Mouse (Mus musculus) liver, embryonic 11.5 days (tissue): ENCODE measurements around the gene Bad. TPM values are rescaled to one million over a fixed set of nuclear protein-coding genes. Genes with fewer than 3 reads are reported as not detected.
"Not testable (repeated sequence)": the region's sequence is repeated elsewhere in the genome, so short reads cannot be mapped to it uniquely, and the experiment has no call there.

Experiments used
- ATAC-seq: fragments of 200-750 bp; cut with Nextera tagmentation; replicated peaks from 2 replicates; pipeline ENCODE4 v1.8.0; 2017; ENCODE audit warnings: moderate number of reproducible peaks, mild to moderate bottlenecking, moderate TSS enrichment, moderate library complexity; ENCODE audit not compliant: low FRiP score
- DNase-seq: peaks from one replicate; pipeline ENCODE4 v3.0.0-alpha.2; 2017; ENCODE audit warnings: low spot score
- H3K27ac ChIP-seq: fragments of 300-500 bp; sonication (generic); 2 replicates; pipeline ENCODE4 v1.5.1; 2014; ENCODE audit warnings: mild to moderate bottlenecking, low read depth, low read length, control low read depth
- H3K27me3 ChIP-seq: fragments of 300-500 bp; sonication (generic); replicated peaks from 2 replicates; pipeline ENCODE4 v1.6.1; 2014; ENCODE audit warnings: low read length, mixed read lengths; ENCODE audit not compliant: control insufficient read depth, insufficient read depth
- H3K36me3 ChIP-seq: fragments of 300-500 bp; sonication (generic); 2 replicates; pipeline ENCODE4 v1.6.1; 2014; ENCODE audit warnings: mild to moderate bottlenecking, low read length, moderate library complexity, mixed read lengths; ENCODE audit not compliant: control insufficient read depth, insufficient read depth
- H3K4me1 ChIP-seq: fragments of 300-500 bp; sonication (generic); replicated peaks from 2 replicates; pipeline ENCODE4 v1.6.1; 2014; ENCODE audit warnings: low read length, mixed read lengths; ENCODE audit not compliant: control insufficient read depth, insufficient read depth
- H3K4me2 ChIP-seq: fragments of 300-500 bp; sonication (generic); 2 replicates; pipeline ENCODE4 v1.6.1; 2014; ENCODE audit warnings: mild to moderate bottlenecking, control low read depth, moderate library complexity
- H3K4me3 ChIP-seq: fragments of 300-500 bp; sonication (generic); 2 replicates; pipeline ENCODE4 v1.5.1; 2014; ENCODE audit warnings: low read depth, low read length, control low read depth
- H3K9ac ChIP-seq: fragments of 300-500 bp; sonication (generic); 2 replicates; pipeline ENCODE4 v1.6.1; 2014; ENCODE audit warnings: low read depth, low read length, control low read depth
- H3K9me3 ChIP-seq: fragments of 300-500 bp; sonication (generic); 2 replicates; pipeline ENCODE4 v1.6.1; 2016; ENCODE audit warnings: low read length, inconsistent platforms, mixed read lengths; ENCODE audit not compliant: control insufficient read depth
- WGBS: fragments of 180-500 bp; shearing (Covaris S2); extraction: QIAGEN DNeasy Blood & Tissue Kit; methylation state at CpG from one replicate; pipeline ENCODE4 v1.1.7; 2014; 5-methylcytosine and 5-hydroxymethylcytosine counted together
- polyA plus RNA-seq: library from polyadenylated mRNA; unstranded; fragments of >200 nt; fragmentation: Nextera tagmentation; extraction: Ambion mirVana; gene quantifications from 2 replicates; pipeline ENCODE4 v1.2.1, GENCODE M21; 2014

Bad gene
- polyA plus RNA-seq, 1 experiment from 2014 or later: 54.7 TPM

- Histone ChIP-seq H3K9me3 (no peaks in the 10 kb centered on the region), H3K27me3 (no peaks in the 10 kb centered on the region), H3K36me3 (peaks cover 8% of the 10 kb centered on the region; the same call in 1 of the 2 replicates), H3K27ac (peak overlapping the region; percentile 70; the same call in 1 of the 2 replicates), H3K4me3 (peak overlapping the region; percentile 83), H3K9ac (peak overlapping the region; percentile 86), H3K4me2 (peak overlapping the region; percentile 89), H3K4me1 (peaks cover 22% of the 10 kb centered on the region)
- no peak for ATAC-seq
- no peak for DNase-seq
- WGBS: 5% methylated on average over 8 of the region's 8 CpGs
Observed at GRCm38 (mm10) chr19:6987904-6988285, 46.2 kb downstream of the Bad start.

- WGBS: 83% methylated on average over 8 of the region's 8 CpGs
- H3K9ac ChIP-seq: no peak overlapping the region
Observed at GRCm38 (mm10) chr19:6989251-6989650, 47.6 kb downstream of the Bad start.

GRCm38 (mm10) chr19:6990712-6991111, 49.1 kb downstream of the Bad start:
- peaks cover 37% of the 10 kb centered on the region for H3K4me1 ChIP-seq
- H3K4me2 ChIP-seq: no peak overlapping the region
- DNase-seq: no peak
- no peak overlapping the region for H3K27ac ChIP-seq
- H3K9ac ChIP-seq: no peak overlapping the region
- H3K27me3 ChIP-seq: no peaks in the 10 kb centered on the region
- H3K36me3 ChIP-seq: no peaks in the 10 kb centered on the region; the same call in 1 of the 2 replicates
- no peak overlapping the region for H3K4me3 ChIP-seq
- whole genome bisulfite sequencing: 88% methylated on average over 6 of the region's 6 CpGs
- no peak for ATAC-seq
- H3K9me3 ChIP-seq: no peaks in the 10 kb centered on the region

More at GRCm38 (mm10) chr19:6989251-6989650, 47.6 kb downstream of the Bad start:
- Histone ChIP-seq H3K9me3 (no peaks in the 10 kb centered on the region), H3K36me3 (peaks cover 7% of the 10 kb centered on the region; the same call in 1 of the 2 replicates), H3K27ac (no peak overlapping the region), H3K27me3 (no peaks in the 10 kb centered on the region), H3K4me2 (no peak overlapping the region), H3K4me1 (peaks cover 27% of the 10 kb centered on the region), H3K4me3 (no peak overlapping the region)
- ATAC-seq (no peak), DNase-seq (no peak)

GRCm38 (mm10) chr19:6991166-6991565, 49.5 kb downstream of the Bad start:
- ATAC-seq, H3K4me3 ChIP-seq, H3K4me2 ChIP-seq, H3K36me3 ChIP-seq, H3K27me3 ChIP-seq, H3K27ac ChIP-seq, H3K9me3 ChIP-seq, H3K9ac ChIP-seq, DNase-seq: not testable (repeated sequence)
- WGBS: 85% methylated on average over 6 of the region's 6 CpGs
- H3K4me1 ChIP-seq: peaks cover 36% of the 10 kb centered on the region

GRCm38 (mm10) chr19:6992011-6992858, 50.6 kb downstream of the Bad start, which contains the start of gene Dnajc4:
TSS of gene Dnajc4 (minus strand) at chr19:6992572.
- 2% methylated on average over 37 of the region's 37 CpGs for WGBS
- H3K36me3 ChIP-seq: no peaks in the 10 kb centered on the region
- H3K4me3 ChIP-seq: peak within 1 kb of the TSS; percentile 65
- H3K9ac ChIP-seq: peak within 1 kb of the TSS; percentile 69
- no peaks in the 10 kb centered on the region for H3K27me3 ChIP-seq
- ATAC-seq (peak; percentile 91), DNase-seq (peak; percentile 92)
- no peaks in the 10 kb centered on the region for H3K9me3 ChIP-seq
- peak within 1 kb of the TSS; percentile 50; the same call in 1 of the 2 replicates for H3K27ac ChIP-seq
- H3K4me2 ChIP-seq: peak within 1 kb of the TSS; percentile 92
- H3K4me1 ChIP-seq: peaks cover 37% of the 10 kb centered on the region

GRCm38 (mm10) chr19:6993011-6993770, 51.5 kb downstream of the Bad start:
- peak overlapping the region; percentile 69 for H3K9ac ChIP-seq
- peak overlapping the region; percentile 92 for H3K4me2 ChIP-seq
- WGBS: 66% methylated on average over 14 of the region's 14 CpGs
- DNase-seq (no peak), ATAC-seq (no peak)
- no peaks in the 10 kb centered on the region for H3K9me3 ChIP-seq
- no peaks in the 10 kb centered on the region for H3K27me3 ChIP-seq
- H3K4me3 ChIP-seq: peak overlapping the region; percentile 65
- peaks cover 32% of the 10 kb centered on the region for H3K4me1 ChIP-seq
- H3K36me3 ChIP-seq: peaks cover 2% of the 10 kb centered on the region; the same call in 1 of the 2 replicates
- peak overlapping the region; percentile 50; the same call in 1 of the 2 replicates for H3K27ac ChIP-seq

- DNase-seq (no peak), ATAC-seq (no peak)
- H3K4me3 ChIP-seq: no peak overlapping the region
- 82% methylated on average over 8 of the region's 8 CpGs for WGBS
- no peaks in the 10 kb centered on the region for H3K9me3 ChIP-seq
- no peak overlapping the region for H3K4me2 ChIP-seq
- H3K4me1 ChIP-seq: peaks cover 31% of the 10 kb centered on the region
- no peak overlapping the region for H3K27ac ChIP-seq
- peaks cover 10% of the 10 kb centered on the region for H3K36me3 ChIP-seq
- no peaks in the 10 kb centered on the region for H3K27me3 ChIP-seq
- no peak overlapping the region for H3K9ac ChIP-seq
Observed at GRCm38 (mm10) chr19:6994002-6994401, 52.3 kb downstream of the Bad start.

GRCm38 (mm10) chr19:6994489-6994888, 52.8 kb downstream of the Bad start:
- Histone ChIP-seq H3K4me2 (peak overlapping the region; percentile 90), H3K27me3 (no peaks in the 10 kb centered on the region), H3K27ac (no peak overlapping the region), H3K4me3 (peak overlapping the region; percentile 64; the same call in 1 of the 2 replicates), H3K9ac (peak overlapping the region; percentile 71; the same call in 1 of the 2 replicates), H3K4me1 (peaks cover 31% of the 10 kb centered on the region), H3K36me3 (peaks cover 14% of the 10 kb centered on the region), H3K9me3 (no peaks in the 10 kb centered on the region)
- 86% methylated on average over 8 of the region's 8 CpGs for WGBS
- ATAC-seq (no peak), DNase-seq (no peak)
